Mouse (Mus musculus) lung, postnatal 0 days (tissue): ENCODE measurements around the gene Psma3.
"Not testable (repeated sequence)": the region's sequence is repeated elsewhere in the genome, so short reads cannot be mapped to it uniquely, and the experiment has no call there.

Experiments
- CTCF ChIP-seq: IDR thresholded peaks from 2 replicates; pipeline ENCODE4 v1.5.1; 2016; ENCODE audit warnings: antibody characterized with exemption, mild to moderate bottlenecking
- EP300 ChIP-seq: IDR thresholded peaks from 2 replicates; pipeline ENCODE4 v1.6.1; 2016; ENCODE audit warnings: antibody characterized with exemption, mild to moderate bottlenecking, control low read depth

GRCm38 (mm10) chr12:71028265-71028664 lies 53.8 kb downstream of the Psma3 start:
- not testable (repeated sequence) for TF ChIP-seq EP300, CTCF
